Mouse (Mus musculus) liver, adult 2 months (tissue): Measurements from ENCODE around the gene Zbtb7a.

ENCODE experiments used
- CTCF ChIP-seq: fragments of 200-500 bp; IDR thresholded peaks from 2 replicates; pipeline ENCODE4 v1.5.1; 2011; ENCODE audit warnings: low read depth, low read length, control low read depth
- POLR2A ChIP-seq: fragments of 200-500 bp; IDR thresholded peaks from 2 replicates; pipeline ENCODE4 v1.6.1; 2011; ENCODE audit warnings: low read length, control low read depth; ENCODE audit not compliant: insufficient read depth; ENCODE audit errors: extremely low read depth

DNA sequence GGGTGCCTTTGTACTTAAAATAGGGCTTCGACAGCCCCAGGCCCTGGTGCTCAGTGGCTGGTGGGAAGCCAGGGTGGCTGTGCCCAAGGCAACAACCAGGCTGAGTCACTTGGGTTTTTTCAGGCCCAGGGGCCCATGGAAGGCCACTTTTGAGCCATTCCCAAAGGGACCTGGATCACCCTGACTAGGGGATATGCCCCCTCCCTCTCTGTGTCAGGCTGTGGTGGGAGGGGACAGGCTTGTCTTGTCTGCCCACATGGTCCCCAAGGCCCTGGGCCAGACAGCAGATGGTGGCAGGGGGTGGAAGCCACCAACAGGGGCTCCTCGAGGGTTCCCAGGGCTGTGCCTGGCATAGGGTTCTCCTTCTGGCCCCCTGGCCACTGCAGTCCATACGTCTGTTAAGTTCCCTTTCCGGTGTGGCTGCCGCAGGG is 7.5 kb downstream of the Zbtb7a start:
- TF ChIP-seq CTCF (no peak), POLR2A (no peak)
